Mouse (Mus musculus) hindbrain, embryonic 11.5 days (tissue): Measurements from ENCODE around the gene Arid5b. TPM values are rescaled to one million over a fixed set of nuclear protein-coding genes. Genes with fewer than 3 reads are reported as not detected.

ENCODE experiments used
- ATAC-seq: fragments of 200-750 bp; cut with Nextera tagmentation; 2 replicates; pipeline ENCODE4 v1.8.0; 2017; ENCODE audit warnings: mild to moderate bottlenecking, moderate TSS enrichment, moderate library complexity; ENCODE audit not compliant: low FRiP score
- DNase-seq: peaks from one replicate; pipeline ENCODE4 v3.0.0-alpha.2; 2015; ENCODE audit warnings: low spot score
- H3K27ac ChIP-seq: fragments of 300-500 bp; sonication (generic); 2 replicates; pipeline ENCODE4 v1.5.1; 2014; ENCODE audit warnings: mild to moderate bottlenecking, low read depth, low read length
- H3K27me3 ChIP-seq: fragments of 300-500 bp; sonication (generic); 2 replicates; pipeline ENCODE4 v1.6.1; 2014; ENCODE audit warnings: mild to moderate bottlenecking, low read length, moderate library complexity, mixed read lengths; ENCODE audit not compliant: control insufficient read depth, insufficient read depth
- H3K36me3 ChIP-seq: fragments of 300-500 bp; sonication (generic); 2 replicates; pipeline ENCODE4 v1.6.1; 2014; ENCODE audit warnings: mild to moderate bottlenecking, low read length, moderate library complexity, mixed read lengths; ENCODE audit not compliant: control insufficient read depth, insufficient read depth
- H3K4me1 ChIP-seq: fragments of 300-500 bp; sonication (generic); replicated peaks from 2 replicates; pipeline ENCODE4 v1.6.1; 2014; ENCODE audit warnings: low read length, mixed read lengths; ENCODE audit not compliant: control insufficient read depth, insufficient read depth
- H3K4me2 ChIP-seq: fragments of 300-500 bp; sonication (generic); replicated peaks from 2 replicates; pipeline ENCODE4 v1.6.1; 2014; ENCODE audit warnings: mild to moderate bottlenecking, low read depth, low read length
- H3K4me3 ChIP-seq: fragments of 300-500 bp; sonication (generic); 2 replicates; pipeline ENCODE4 v1.5.1; 2014; ENCODE audit warnings: low read depth, low read length
- H3K9ac ChIP-seq: fragments of 300-500 bp; sonication (generic); 2 replicates; pipeline ENCODE4 v1.6.1; 2014; ENCODE audit warnings: low read depth, low read length
- H3K9me3 ChIP-seq: fragments of 300-500 bp; sonication (generic); 2 replicates; pipeline ENCODE4 v1.6.1; 2016; ENCODE audit warnings: low read length; ENCODE audit not compliant: control insufficient read depth
- WGBS: fragments of 180-500 bp; shearing (Covaris S2); extraction: QIAGEN DNeasy Blood & Tissue Kit; methylation state at CpG from one replicate; pipeline ENCODE4 v1.1.7; 2014; 5-methylcytosine and 5-hydroxymethylcytosine counted together
- polyA plus RNA-seq: library from polyadenylated mRNA; unstranded; fragments of >200 nt; fragmentation: Nextera tagmentation; extraction: Ambion mirVana; gene quantifications from 2 replicates; pipeline ENCODE4 v1.2.1, GENCODE M21; 2014

Arid5b gene
- polyA plus RNA-seq, 1 experiment from 2014 or later = 23.3 TPM

DNA sequence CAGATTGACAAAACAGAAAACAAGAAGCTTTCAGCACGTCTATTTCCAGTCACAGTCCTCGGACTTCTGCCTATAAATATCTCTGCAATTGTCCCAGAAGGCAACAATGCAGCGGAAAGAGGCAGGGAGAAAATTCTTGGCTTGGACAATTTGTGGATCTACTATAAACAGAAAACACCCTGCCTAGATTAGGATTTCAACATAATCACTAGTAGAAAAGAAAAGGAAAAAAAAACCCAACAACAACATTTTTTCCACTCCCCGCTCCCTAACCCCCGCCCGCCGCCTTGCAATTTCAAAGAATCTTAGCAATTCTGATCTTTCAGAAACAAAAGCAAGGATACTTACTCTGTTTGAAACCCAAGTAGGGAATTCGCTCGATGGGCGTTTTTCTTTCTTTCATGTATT is 150.1 kb downstream of the Arid5b start:
- DNase-seq = no peak
- no peak for ATAC-seq
- WGBS = 81% methylated on average over 10 of the region's 10 CpGs

DNA sequence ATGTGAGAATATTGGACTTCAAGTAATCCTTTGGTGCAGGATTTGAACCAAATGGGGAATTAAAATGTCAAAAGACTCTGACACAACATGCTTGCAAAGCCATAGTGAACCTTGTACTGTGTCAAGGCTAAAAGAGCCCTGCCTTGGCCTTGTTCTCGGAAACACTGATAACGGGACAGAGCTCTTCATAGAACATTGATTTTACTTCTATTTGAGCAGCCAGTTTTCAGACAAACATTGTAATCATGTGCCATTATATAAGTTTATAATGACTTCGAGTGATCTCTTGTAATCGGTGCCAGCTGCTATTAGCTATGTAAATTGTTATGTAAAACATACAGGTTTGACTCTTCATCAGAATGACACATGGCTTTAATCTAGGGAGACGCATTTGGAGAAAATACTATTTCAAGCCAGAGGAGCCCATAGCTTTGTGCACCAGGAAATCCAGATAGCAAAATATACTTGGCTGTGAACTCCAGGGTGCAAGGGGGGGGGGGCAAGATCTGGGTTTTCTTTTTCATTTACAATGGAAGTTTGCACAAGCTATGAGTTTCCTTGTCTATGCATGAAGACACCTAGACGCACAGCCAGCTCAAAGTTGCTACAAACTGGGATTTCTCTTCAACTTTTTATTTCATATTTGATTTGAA is 150.8 kb downstream of the Arid5b start:
- 80% methylated on average over 6 of the region's 6 CpGs for WGBS
- Histone ChIP-seq H3K36me3 (no peaks in the 10 kb centered on the region), H3K9ac (no peak overlapping the region), H3K4me1 (no peaks in the 10 kb centered on the region), H3K27me3 (no peaks in the 10 kb centered on the region), H3K27ac (no peak overlapping the region), H3K4me2 (no peak overlapping the region), H3K9me3 (no peaks in the 10 kb centered on the region), H3K4me3 (no peak overlapping the region)
- DNase-seq (no peak), ATAC-seq (no peak)

More for the DNA sequence above, 150.1 kb downstream of the Arid5b start:
- Histone ChIP-seq H3K4me1 (no peaks in the 10 kb centered on the region), H3K9ac (no peak overlapping the region), H3K4me3 (no peak overlapping the region), H3K4me2 (no peak overlapping the region), H3K27me3 (no peaks in the 10 kb centered on the region), H3K9me3 (no peaks in the 10 kb centered on the region), H3K27ac (no peak overlapping the region), H3K36me3 (no peaks in the 10 kb centered on the region)

DNA sequence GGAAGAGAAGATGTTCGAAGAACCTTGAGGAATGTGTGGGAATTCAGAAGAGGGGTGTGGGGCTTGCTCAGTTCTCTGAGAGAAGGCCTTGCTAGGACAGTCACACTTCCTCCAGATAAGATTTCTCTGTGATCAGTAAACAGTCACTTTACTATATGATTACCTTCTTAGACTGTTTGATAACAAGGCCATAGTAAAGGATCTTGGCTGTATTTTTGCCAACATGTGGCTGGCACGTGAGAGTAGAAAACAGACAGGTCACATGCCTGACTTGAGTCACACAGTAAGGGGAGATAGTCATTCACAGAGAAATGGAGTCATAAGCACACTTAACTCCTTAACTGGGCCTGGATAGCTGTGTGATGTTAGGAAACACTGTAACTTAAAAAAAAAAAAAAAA is 151.4 kb downstream of the Arid5b start:
- Histone ChIP-seq H3K9ac (no peak overlapping the region), H3K27me3 (no peaks in the 10 kb centered on the region), H3K4me2 (no peak overlapping the region), H3K4me3 (no peak overlapping the region), H3K36me3 (no peaks in the 10 kb centered on the region), H3K9me3 (no peaks in the 10 kb centered on the region), H3K4me1 (no peaks in the 10 kb centered on the region), H3K27ac (no peak overlapping the region)
- DNase-seq = no peak
- 79% methylated on average over 2 of the region's 2 CpGs for whole genome bisulfite sequencing
- no peak for ATAC-seq

DNA sequence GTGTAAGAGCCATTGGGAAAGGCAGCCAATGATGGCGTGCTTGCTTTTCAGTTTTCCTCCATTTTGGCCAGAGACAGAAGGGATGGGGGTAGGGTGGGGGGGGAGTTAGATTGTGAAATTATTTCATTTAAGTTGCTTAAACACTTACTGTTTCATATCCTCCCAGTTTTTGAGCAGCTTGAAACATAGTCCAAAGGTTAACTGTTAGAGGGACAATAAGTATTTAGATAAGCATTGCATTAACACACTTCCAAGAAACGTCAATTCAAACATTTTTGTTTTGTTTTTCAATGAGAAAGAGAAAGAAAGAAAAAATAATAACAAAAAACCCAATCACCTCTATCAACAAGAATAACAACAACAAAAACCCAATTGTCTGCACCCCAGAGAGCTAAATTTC is 152.0 kb downstream of the Arid5b start:
- Histone ChIP-seq H3K9ac (no peak overlapping the region), H3K4me3 (no peak overlapping the region), H3K27ac (no peak overlapping the region), H3K36me3 (no peaks in the 10 kb centered on the region), H3K9me3 (no peaks in the 10 kb centered on the region), H3K4me2 (no peak overlapping the region), H3K27me3 (no peaks in the 10 kb centered on the region), H3K4me1 (no peaks in the 10 kb centered on the region)
- ATAC-seq (no peak), DNase-seq (no peak)
- 90% methylated on average over 2 of the region's 2 CpGs for WGBS

DNA sequence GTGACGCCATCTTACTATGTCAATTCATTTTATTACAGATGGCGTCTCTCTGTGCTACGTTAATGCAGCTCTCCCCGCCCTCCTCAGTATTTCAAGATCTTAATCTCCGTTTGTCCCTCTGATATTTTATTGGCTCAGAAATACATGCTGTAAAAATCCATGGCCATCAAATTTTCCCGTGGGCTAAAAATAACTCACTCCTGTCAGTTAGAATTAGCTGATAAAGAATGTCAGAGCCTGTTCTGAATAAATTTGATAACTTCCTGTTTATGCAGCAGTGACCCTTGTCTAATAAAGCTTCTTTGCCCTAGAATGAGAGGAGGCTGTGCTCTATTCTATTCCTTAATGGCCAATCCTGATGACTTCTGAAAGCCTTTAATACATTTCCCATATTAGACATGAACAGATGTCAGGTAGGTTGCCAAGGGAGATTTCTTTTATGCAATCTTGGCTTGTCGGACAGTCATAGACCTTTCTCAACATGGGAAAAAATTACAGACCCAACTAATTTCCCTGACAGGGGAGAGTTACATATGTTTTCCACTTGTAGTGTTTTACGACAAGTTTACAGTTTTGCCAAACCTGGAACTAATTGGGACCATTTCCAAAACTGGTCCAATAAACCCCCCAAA is 152.5 kb downstream of the Arid5b start:
- ATAC-seq (no peak), DNase-seq (no peak)

DNA sequence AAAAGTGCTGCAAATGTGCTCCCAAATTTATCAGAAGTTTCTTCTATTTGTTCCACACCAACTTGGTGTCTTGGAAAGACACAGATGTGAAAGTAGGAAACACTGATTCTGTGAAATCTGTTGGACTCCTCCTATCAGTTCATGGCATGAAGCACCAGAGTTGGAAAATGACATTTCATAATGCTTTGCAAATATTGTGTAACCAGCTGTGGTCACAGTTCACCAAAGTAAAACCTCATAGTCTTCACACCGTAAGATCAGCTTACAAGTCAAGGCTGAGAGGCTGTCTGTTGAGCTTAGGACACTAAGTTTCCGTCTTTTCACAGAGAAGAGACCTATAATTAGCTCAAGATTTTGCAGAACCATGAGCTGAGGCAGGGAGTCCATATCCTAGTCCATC is 153.6 kb downstream of the Arid5b start:
- DNase-seq (no peak), ATAC-seq (no peak)
- Histone ChIP-seq H3K27ac (no peak overlapping the region), H3K4me1 (no peaks in the 10 kb centered on the region), H3K4me2 (no peak overlapping the region), H3K27me3 (no peaks in the 10 kb centered on the region), H3K36me3 (no peaks in the 10 kb centered on the region), H3K9ac (no peak overlapping the region), H3K9me3 (no peaks in the 10 kb centered on the region), H3K4me3 (no peak overlapping the region)
- WGBS = 88% methylated on average over 2 of the region's 2 CpGs

More for the DNA sequence above, 152.5 kb downstream of the Arid5b start:
- 79% methylated on average over 8 of the region's 8 CpGs for WGBS
- Histone ChIP-seq H3K27ac (no peak overlapping the region), H3K9ac (no peak overlapping the region), H3K36me3 (no peaks in the 10 kb centered on the region), H3K4me3 (no peak overlapping the region), H3K27me3 (no peaks in the 10 kb centered on the region), H3K9me3 (no peaks in the 10 kb centered on the region), H3K4me1 (no peaks in the 10 kb centered on the region), H3K4me2 (no peak overlapping the region)

DNA sequence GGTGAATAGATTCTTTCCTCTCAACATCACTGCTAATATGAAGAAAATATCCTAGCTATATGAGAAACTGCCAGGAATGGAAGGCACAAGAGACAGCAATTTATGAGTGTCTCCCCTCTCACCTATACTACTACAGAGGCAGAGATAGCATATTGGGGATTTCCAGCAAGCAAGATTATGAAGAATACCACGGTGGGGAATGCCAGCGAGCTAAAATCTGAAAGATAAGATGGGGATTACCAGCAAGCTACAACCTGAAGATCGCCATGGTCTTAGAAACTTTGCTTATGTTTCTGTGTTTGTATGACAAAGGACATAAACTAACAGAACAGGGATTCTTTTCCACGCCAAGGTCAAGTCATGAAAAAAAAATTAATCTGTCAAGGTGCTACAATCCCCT is 155.1 kb downstream of the Arid5b start:
- Histone ChIP-seq H3K27ac (no peak overlapping the region), H3K4me2 (no peak overlapping the region), H3K27me3 (no peaks in the 10 kb centered on the region), H3K36me3 (no peaks in the 10 kb centered on the region), H3K4me1 (no peaks in the 10 kb centered on the region), H3K4me3 (no peak overlapping the region), H3K9ac (no peak overlapping the region), H3K9me3 (no peaks in the 10 kb centered on the region)
- ATAC-seq (no peak), DNase-seq (no peak)
- WGBS = 92% methylated on average over 4 of the region's 4 CpGs

DNA sequence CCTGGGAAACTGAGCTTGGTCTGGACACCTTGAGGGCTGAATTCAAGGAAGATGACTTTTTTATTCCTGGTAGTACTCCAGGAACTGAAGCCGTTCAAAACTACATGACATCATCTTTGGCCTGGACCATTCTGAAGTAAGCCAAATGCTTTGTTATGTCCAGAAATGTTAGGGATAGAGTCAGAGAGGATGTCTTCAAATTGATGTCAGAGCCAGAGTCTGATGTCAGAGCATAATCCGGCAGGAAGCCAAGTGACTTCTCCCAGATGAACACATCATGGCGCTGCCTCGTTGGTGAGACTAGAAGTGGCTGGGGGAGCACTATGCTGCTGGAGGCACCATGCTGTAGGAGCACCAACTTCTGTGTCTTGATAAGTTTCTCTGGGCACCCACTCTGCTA is 156.6 kb downstream of the Arid5b start:
- Histone ChIP-seq H3K27me3 (no peaks in the 10 kb centered on the region), H3K9me3 (no peaks in the 10 kb centered on the region), H3K4me1 (no peaks in the 10 kb centered on the region), H3K27ac (no peak overlapping the region), H3K4me3 (no peak overlapping the region), H3K9ac (no peak overlapping the region), H3K4me2 (no peak overlapping the region), H3K36me3 (no peaks in the 10 kb centered on the region)
- ATAC-seq (no peak), DNase-seq (no peak)
- WGBS = 89% methylated on average over 4 of the region's 4 CpGs

DNA sequence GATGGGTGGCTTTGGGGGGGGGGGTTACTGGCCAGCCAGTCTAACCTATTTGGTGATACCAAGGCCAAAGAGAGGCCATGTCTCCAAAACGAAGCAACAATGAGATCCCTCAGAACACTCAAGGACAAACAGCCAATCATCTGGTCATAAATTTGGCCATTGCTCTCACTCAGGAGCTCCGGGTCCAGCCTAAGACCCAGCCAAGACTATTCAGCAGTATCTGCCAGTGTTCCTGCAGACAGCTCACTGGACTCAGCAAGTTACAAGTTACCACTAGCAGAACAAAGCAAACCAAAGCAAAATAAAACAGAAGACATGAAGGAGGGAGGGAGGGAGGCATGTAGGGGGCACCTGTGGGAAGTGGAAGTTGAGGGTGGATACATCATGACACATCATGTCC is 157.3 kb downstream of the Arid5b start:
- no peaks in the 10 kb centered on the region for H3K4me1 ChIP-seq
- H3K27ac ChIP-seq = no peak overlapping the region
- H3K4me3 ChIP-seq = no peak overlapping the region
- WGBS = 98% methylated on average over 2 of the region's 2 CpGs
- no peaks in the 10 kb centered on the region for H3K36me3 ChIP-seq
- ATAC-seq = no peak
- DNase-seq = no peak
- H3K4me2 ChIP-seq = no peak overlapping the region
- no peaks in the 10 kb centered on the region for H3K27me3 ChIP-seq
- H3K9me3 ChIP-seq = no peaks in the 10 kb centered on the region
- H3K9ac ChIP-seq = no peak overlapping the region
